Mouse (Mus musculus): ENCODE data around the gene Mtor. TPM values are rescaled to one million over a fixed set of nuclear protein-coding genes. Genes with fewer than 3 reads are reported as not detected.

Gene Mtor
- total RNA-seq (2014; rRNA removed; ENCODE audit: low replicate concordance) (31.2 and 52.2 TPM in 2 replicates), polyA plus RNA-seq (2015; fragmentation: Nextera tagmentation; extraction: Ambion mirVana) (17.3 and 20.5 TPM in 2 replicates)

- WGBS: under 1% methylated on average over 48 of the region's 56 CpGs
- Histone ChIP-seq H3K27me3 (ENCODE audit: control insufficient read depth, insufficient read depth, low read length) (no peaks in the 10 kb centered on the region), H3K27ac (ENCODE audit: low read depth) (peak within 1 kb of the TSS; percentile 76), H3K9ac (replicated peaks; ENCODE audit: low read depth, low read length) (peak within 1 kb of the TSS; percentile 80), H3K36me3 (replicated peaks; ENCODE audit: control insufficient read depth, insufficient read depth, low read length) (peaks cover 14% of the 10 kb centered on the region), H3K4me2 (ENCODE audit: low read depth, low read length) (peak within 1 kb of the TSS; percentile 79), H3K9me3 (replicated peaks; ENCODE audit: control insufficient read depth, low read length) (no peaks in the 10 kb centered on the region), H3K4me3 (ENCODE audit: low read depth, low read length) (peak within 1 kb of the TSS; percentile 81), H3K4me1 (ENCODE audit: control insufficient read depth, insufficient read depth) (peaks cover 23% of the 10 kb centered on the region)
- peak; percentile 99 for DNase-seq (ENCODE audit: low spot score)
- TF ChIP-seq EP300 (IDR thresholded peaks at IDR 0.05; ENCODE audit: low read depth) (no peak), CTCF (IDR thresholded peaks at IDR 0.05; ENCODE audit: low read depth) (no peak)
- ATAC-seq (ENCODE audit: insufficient read depth, low read depth): peak; percentile 93
These were observed at the start of gene Mtor for GRCm38 (mm10) chr4:148448179-148448852. TSS of gene Mtor (plus strand) at chr4:148448611.

DNA sequence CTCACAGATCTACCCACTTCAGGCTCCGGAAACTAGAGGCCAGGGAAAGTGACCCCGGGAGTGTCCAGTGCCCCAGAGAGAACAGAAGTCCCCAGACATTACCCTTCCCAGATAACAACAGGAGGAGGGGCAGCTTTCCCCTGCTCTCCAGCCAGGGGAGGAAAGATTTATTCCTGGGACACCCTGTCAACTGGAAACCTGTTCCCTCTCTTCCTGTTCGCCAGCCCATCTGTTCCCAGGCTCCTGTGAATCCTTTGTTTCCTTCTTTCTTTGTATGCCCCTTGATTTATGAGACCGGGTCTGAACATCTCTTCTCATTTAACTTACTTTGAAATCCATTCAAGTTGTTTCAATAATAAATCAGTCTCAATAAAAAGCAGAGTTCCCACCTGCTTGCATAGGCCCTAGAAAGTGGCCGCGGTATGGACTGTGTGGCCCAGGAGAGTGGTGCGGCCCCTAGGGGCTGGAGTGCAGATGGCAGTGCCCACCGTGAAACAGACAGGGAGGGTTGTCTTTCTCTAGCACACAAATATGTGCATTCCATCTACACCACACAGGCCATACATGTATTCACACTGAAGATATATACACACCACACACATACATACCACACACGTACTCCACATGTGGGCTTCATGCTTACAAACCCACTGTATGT lies 48.8 kb upstream of the Mtor start:
- no peak overlapping the region for H3K27ac ChIP-seq (ENCODE audit: low read depth)
- no peaks in the 10 kb centered on the region for H3K4me1 ChIP-seq (ENCODE audit: control insufficient read depth, insufficient read depth)
- peaks cover 24% of the 10 kb centered on the region for H3K27me3 ChIP-seq (ENCODE audit: control insufficient read depth, insufficient read depth, low read length)
- no peak for DNase-seq (ENCODE audit: low spot score)
- H3K4me2 ChIP-seq (ENCODE audit: low read depth, low read length): no peak overlapping the region
- no peak for TF ChIP-seq CTCF (IDR thresholded peaks at IDR 0.05; ENCODE audit: low read depth)
- TF ChIP-seq EP300 (IDR thresholded peaks at IDR 0.05; ENCODE audit: low read depth): no peak
- WGBS: 66% methylated on average over 9 of the region's 9 CpGs
- H3K9ac ChIP-seq (replicated peaks; ENCODE audit: low read depth, low read length): no peak overlapping the region
- H3K4me3 ChIP-seq (ENCODE audit: low read depth, low read length): no peak overlapping the region
- H3K36me3 ChIP-seq (replicated peaks; ENCODE audit: control insufficient read depth, insufficient read depth, low read length): no peaks in the 10 kb centered on the region
- ATAC-seq (ENCODE audit: insufficient read depth, low read depth): no peak
- no peaks in the 10 kb centered on the region for H3K9me3 ChIP-seq (replicated peaks; ENCODE audit: control insufficient read depth, low read length)

GRCm38 (mm10) chr4:148403402-148403801 lies 45.0 kb upstream of the Mtor start:
- Histone ChIP-seq H3K9ac (replicated peaks; ENCODE audit: low read depth, low read length) (no peak overlapping the region), H3K9me3 (replicated peaks; ENCODE audit: control insufficient read depth, low read length) (no peaks in the 10 kb centered on the region), H3K4me1 (ENCODE audit: control insufficient read depth, insufficient read depth) (no peaks in the 10 kb centered on the region), H3K4me2 (ENCODE audit: low read depth, low read length) (no peak overlapping the region), H3K27ac (ENCODE audit: low read depth) (no peak overlapping the region), H3K27me3 (ENCODE audit: control insufficient read depth, insufficient read depth, low read length) (peaks cover 52% of the 10 kb centered on the region), H3K4me3 (ENCODE audit: low read depth, low read length) (no peak overlapping the region), H3K36me3 (replicated peaks; ENCODE audit: control insufficient read depth, insufficient read depth, low read length) (no peaks in the 10 kb centered on the region)
- TF ChIP-seq EP300 (IDR thresholded peaks at IDR 0.05; ENCODE audit: low read depth): no peak
- TF ChIP-seq CTCF (IDR thresholded peaks at IDR 0.05; ENCODE audit: low read depth): no peak
- ATAC-seq (ENCODE audit: insufficient read depth, low read depth) (no peak), DNase-seq (ENCODE audit: low spot score) (no peak)
- 27% methylated on average over 12 of the region's 12 CpGs for WGBS

GRCm38 (mm10) chr4:148404748-148405147 lies 43.7 kb upstream of the Mtor start:
- no peak overlapping the region for H3K27ac ChIP-seq (ENCODE audit: low read depth)
- no peak overlapping the region for H3K9ac ChIP-seq (replicated peaks; ENCODE audit: low read depth, low read length)
- DNase-seq (ENCODE audit: low spot score): no peak
- H3K36me3 ChIP-seq (replicated peaks; ENCODE audit: control insufficient read depth, insufficient read depth, low read length): no peaks in the 10 kb centered on the region
- H3K9me3 ChIP-seq (replicated peaks; ENCODE audit: control insufficient read depth, low read length): no peaks in the 10 kb centered on the region
- H3K27me3 ChIP-seq (ENCODE audit: control insufficient read depth, insufficient read depth, low read length): peaks cover 59% of the 10 kb centered on the region
- H3K4me2 ChIP-seq (ENCODE audit: low read depth, low read length): no peak overlapping the region
- WGBS: 8% methylated on average over 11 of the region's 11 CpGs
- TF ChIP-seq EP300 (IDR thresholded peaks at IDR 0.05; ENCODE audit: low read depth): no peak
- TF ChIP-seq CTCF (IDR thresholded peaks at IDR 0.05; ENCODE audit: low read depth): no peak
- no peak overlapping the region for H3K4me3 ChIP-seq (ENCODE audit: low read depth, low read length)
- no peak for ATAC-seq (ENCODE audit: insufficient read depth, low read depth)
- H3K4me1 ChIP-seq (ENCODE audit: control insufficient read depth, insufficient read depth): no peaks in the 10 kb centered on the region

DNA sequence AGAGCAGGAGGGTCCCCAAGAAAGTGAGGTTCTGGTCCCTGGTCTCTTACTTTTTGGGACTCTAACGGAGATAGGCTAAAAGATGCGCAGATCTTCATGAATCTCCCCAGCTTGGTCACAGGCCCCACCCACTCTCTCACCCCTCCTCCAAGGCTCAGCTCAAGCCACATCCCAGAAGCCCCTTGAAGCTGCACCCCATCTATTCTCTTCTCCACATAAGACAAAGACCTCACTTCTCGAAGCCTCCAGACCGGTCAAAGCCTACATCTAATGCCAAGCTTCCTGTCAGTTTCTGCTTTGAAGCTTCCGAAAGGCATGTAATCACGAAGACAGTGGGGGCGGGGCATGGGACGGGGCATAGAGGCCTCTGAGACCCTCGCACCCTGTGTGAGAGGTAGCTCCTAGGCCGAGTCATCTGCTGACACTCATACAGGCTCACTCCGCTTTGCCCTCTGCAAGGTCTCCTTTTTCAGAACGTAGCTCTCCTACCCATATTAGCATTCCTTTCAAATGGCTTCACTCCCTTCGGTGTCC lies 43.1 kb upstream of the Mtor start:
- H3K4me1 ChIP-seq (ENCODE audit: control insufficient read depth, insufficient read depth): no peaks in the 10 kb centered on the region
- H3K36me3 ChIP-seq (replicated peaks; ENCODE audit: control insufficient read depth, insufficient read depth, low read length): no peaks in the 10 kb centered on the region
- no peak overlapping the region for H3K9ac ChIP-seq (replicated peaks; ENCODE audit: low read depth, low read length)
- peaks cover 59% of the 10 kb centered on the region for H3K27me3 ChIP-seq (ENCODE audit: control insufficient read depth, insufficient read depth, low read length)
- no peak for DNase-seq (ENCODE audit: low spot score)
- H3K4me3 ChIP-seq (ENCODE audit: low read depth, low read length): no peak overlapping the region
- ATAC-seq (ENCODE audit: insufficient read depth, low read depth): no peak
- no peak overlapping the region for H3K4me2 ChIP-seq (ENCODE audit: low read depth, low read length)
- no peaks in the 10 kb centered on the region for H3K9me3 ChIP-seq (replicated peaks; ENCODE audit: control insufficient read depth, low read length)
- TF ChIP-seq CTCF (IDR thresholded peaks at IDR 0.05; ENCODE audit: low read depth): no peak
- TF ChIP-seq EP300 (IDR thresholded peaks at IDR 0.05; ENCODE audit: low read depth): no peak
- 12% methylated on average over 13 of the region's 13 CpGs for WGBS
- H3K27ac ChIP-seq (ENCODE audit: low read depth): no peak overlapping the region
